Mouse (Mus musculus): ENCODE measurements at regions not wholly inside any gene's neighbourhood (a gene's known extent, or its start where the extent isn't known, plus 50 kb on each side); places are given as distances from the start of the nearest gene placed in this dataset.

DNA sequence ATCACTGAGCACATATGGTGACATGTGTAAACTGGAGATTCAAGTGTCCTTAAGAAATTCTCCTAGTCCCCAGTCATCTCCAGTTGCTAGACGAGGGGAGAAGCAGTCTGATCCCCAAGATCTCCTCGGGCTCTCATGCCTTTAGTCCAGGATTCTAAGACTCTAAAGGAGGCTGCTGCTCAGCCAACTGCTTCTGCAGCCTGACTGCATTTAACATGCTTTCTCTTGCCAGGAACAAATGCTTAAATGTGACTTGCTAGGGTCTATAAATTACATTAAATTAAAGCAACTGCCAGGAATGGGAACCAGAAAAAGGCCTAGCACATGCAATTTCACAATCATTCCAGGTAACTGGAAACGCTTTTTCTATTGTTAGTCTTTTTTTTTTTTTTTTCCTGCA, 599.8 kb upstream of the Gcfc2 start:
- DNase-seq (ENCODE audit: low spot score in 2 of 2): peak; percentile 27 to 39

DNA sequence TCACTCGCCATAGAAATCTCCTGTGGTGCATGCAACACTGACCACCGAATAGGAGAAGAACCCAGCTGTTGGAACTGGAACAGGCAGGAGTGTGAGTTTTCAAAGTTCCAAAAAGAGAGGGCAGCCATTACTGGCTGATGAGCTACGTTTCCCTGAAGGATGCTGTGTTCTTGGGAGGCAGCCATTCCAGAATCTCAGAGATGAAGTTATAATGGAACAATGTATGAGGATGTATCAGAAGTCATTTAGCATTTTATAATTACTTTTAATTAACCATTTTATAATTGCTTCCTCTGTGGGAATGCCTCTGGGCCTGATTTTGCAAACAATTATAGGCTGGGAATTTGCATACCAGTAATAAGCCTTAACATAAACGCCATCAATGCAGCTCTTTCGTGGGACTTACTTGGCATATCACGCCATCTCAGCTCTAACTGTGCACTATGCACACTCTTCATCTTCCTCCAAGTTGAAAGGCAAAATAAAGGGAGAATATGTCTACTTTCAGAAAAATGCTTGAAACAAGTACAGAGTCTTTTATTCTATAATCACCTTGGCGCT, 559.4 kb upstream of the Gcfc2 start:
- no peak for DNase-seq (ENCODE audit: low spot score in 2 of 2)

DNA sequence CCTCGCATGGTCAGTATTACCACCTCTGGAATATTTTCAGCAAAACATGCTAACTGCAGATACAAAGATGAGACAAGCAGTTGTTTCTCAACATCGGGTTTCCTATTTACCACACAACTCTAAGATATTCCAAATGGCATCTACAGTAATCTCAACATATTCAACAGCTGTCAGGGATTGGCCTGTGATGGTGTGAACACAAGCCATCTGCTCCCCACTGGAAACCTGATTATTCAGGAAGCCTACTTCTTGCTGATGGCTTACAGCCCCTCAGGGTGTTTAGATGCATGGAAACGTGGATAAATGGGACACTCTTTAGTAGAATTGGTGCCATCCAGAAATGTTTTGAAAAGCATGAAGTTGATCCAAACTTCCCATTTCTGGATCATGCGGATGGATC, 535.0 kb upstream of the Gcfc2 start:
- DNase-seq (ENCODE audit: low spot score in 2 of 2): no peak

DNA sequence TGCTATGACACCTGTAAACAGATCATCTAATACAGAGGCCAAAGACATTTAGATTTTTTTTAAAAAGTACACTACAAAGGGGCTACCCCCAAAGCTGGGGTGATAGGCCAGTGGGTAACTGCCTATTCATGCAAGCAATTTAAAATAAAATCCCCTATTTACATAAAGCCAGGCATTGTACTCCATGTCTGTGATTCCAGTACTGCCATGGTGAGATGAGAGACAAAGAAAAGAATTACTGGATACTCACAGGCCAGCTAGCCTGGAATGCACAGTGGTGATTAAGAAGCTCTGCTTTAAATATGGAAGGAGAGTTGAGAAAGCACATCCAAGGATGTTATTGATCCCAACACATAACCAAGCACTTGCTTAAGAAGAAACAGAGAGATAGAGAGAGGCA, 520.3 kb upstream of the Gcfc2 start:
- DNase-seq (ENCODE audit: low spot score in 2 of 2): no peak

DNA sequence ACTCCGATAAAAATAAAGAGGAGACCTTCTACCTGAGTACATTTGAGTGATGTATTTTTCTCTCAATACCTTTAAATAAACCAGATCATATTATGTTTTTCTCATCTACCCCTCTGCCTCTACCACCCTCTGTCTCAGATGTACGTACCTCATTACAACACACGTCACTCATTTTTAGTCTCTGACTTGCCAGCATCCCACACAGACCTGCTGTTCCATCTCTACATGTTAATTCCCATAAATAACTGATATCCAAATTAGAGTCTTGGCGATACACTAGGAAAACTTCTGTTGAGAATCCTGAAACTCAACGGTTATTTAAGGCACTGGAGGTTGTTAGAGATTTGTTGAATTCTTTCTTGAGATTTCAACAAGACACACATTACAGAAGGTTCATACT, 509.9 kb upstream of the Gcfc2 start:
- peak; percentile 47 to 83 for DNase-seq (ENCODE audit: low spot score in 2 of 2)

DNA sequence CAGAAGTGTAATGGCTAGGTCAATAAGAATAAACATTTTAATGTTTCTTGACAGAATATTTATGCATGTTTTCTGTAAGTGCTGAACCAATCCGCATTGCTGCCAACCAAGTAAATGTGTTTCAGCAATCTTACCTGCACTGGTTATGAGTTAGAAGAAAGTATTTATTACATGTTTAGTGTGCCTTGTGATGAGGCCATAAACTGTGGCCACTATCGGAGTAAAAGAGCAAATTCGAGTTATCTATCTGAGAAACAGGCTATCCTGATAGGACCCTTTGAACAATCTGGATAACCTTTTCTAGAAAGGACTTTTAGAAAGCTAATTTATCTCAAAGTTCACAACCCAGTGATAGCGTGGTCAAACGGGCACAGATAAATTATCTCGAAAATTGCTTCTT, 488.7 kb upstream of the Gcfc2 start:
- no peak for DNase-seq (ENCODE audit: low spot score in 2 of 2)

DNA sequence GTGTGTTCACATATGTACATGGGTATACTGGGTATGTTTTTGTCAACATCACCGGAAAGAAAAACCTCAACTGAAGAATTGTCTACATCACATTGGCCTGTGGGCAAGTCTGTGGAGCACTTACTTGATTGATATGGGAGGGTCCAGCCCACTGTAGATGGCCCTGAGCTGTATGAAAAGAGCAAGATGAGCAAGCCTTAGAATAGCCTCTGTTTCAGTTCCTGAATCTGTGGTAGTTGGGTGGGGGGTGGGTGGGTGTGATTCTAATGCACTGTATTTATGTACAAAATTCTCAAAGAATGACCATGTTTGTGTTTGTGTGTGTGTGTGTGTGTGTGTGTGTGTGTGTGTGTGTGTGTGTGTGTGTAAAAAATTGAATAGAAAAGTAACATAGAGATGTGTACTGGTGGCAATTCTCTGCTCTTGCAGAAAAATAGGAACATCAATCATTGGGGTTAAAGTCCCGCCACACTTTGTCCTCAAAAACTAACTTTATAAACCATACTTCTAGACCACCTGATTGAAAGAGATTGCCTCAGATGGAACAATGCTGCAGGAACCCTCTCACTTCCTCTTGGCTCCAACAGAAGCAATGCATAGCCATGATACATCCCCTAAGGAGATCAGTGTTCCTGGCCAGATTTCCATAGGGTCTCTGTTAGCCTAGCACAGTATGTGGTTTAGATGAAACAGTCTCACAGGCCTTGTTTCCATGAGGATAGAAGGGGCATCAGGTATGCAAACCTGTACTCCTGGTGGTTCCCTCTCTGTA, 484.3 kb upstream of the Gcfc2 start:
- no peak for DNase-seq (ENCODE audit: low spot score in 2 of 2)

DNA sequence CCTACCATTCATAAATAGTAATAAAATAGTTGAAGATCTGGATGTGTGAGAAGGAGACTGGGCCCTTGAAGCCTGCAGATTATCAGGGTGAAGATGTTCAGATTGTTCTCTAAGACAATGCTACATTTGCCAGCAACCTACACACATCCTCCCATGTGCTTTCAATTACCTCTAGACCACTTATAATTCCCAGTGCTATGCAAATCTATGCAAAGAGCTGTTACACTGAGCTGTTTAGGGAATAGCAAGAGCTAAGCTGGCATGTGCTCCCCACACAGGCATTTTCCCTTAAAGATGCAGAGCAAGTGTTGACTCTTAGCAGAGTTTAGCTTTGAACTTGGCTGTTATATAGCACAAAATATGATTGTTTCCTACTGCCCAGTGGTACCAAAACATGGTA, 482.1 kb upstream of the Gcfc2 start:
- peak in 1 of 2 experiments; percentile 47 for DNase-seq (ENCODE audit: low spot score in 2 of 2)

DNA sequence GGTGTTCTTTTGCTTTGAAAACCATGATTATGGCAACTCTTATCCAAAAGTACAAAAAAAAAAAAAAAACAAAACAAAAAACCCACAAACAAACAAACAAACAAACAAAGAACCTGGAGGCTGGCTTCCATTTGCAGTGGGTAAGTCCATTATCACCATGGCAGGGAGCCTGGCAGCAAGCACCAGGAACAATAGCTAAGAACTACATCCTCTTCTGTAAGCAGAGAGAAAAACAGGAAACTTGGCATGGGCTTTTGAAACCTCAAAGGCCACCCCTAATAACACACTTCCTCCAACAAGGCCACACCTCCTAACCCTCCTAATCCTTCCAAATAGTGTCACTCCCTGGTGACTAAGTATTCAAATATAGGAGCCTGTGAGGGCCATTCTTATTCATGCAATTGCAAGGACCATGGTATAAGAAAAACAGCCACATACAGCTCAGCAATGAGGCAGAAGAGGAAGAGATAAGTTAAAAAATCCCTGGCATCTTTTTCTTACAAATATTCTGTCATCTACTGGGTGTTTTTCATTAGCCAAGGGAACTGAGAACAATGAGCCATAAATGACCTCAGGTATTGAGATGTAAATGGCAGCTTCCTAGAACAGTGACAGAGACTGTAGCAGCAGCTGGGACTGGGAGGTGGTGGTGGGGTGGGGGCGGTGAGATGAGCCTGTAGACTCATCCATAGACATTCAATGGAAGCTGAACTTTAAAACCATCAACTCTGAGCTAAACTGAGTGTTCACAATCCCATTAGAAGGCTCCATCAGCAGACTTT, 477.3 kb upstream of the Gcfc2 start:
- no peak for DNase-seq (ENCODE audit: low spot score in 2 of 2)

DNA sequence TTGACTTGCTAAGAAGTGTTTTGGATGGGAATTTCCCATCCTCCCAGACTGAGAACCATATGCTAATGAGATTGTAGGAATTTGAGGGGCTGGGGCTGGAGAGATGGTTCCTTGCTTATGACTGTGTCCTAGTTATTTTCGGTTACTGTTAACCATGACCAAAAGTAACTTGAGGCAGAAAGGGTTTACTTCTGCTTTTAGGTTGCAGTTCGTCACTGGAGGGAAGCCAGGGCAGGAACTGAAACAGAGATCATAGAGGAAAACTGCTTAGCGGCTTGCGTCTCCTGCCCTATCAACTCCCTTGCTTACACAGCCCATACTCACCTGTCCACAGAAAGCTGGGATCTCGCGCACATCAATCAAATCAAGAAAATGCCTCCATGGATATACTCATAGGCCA, 475.8 kb upstream of the Gcfc2 start:
- no peak for DNase-seq (ENCODE audit: low spot score in 2 of 2)

DNA sequence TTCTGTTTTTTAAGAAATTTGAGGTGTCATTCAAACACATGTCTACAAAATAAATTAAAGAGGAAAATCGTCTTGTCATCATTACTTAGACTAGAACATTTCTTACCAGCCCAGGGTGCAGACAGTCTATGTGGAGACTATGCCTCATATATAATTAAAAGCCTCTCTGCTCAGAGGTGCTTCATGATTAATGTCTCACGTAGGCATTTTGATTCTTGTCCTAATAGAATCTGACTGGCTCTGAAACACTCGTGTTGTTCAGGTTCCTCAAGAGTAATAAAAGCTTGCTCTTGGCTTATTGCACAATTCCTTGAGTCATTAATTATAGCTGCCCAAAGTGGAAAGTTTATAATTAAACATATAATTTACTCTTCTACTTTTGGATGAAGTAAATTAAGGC, 475.1 kb upstream of the Gcfc2 start:
- DNase-seq (ENCODE audit: low spot score in 2 of 2): no peak

DNA sequence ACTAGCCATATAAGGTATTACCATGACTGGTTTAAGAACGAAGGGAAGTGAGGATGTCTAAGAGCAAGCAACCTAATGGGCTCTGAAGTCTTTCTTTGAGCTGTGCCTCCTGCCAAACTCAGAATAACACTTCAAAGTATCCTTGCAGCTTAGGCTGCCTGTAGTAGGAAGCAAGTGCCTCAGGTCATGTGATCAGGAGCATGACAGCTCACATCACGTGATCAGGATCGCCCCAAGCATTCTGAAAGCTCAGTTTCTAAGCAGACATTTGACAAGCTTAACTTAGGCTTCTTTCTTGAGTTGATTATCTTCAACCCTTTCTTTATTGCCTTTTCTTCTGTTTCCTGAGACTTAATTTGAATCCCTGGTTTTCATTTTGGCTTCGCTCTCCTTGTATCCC, 462.4 kb upstream of the Gcfc2 start:
- DNase-seq (ENCODE audit: low spot score in 2 of 2): no peak

DNA sequence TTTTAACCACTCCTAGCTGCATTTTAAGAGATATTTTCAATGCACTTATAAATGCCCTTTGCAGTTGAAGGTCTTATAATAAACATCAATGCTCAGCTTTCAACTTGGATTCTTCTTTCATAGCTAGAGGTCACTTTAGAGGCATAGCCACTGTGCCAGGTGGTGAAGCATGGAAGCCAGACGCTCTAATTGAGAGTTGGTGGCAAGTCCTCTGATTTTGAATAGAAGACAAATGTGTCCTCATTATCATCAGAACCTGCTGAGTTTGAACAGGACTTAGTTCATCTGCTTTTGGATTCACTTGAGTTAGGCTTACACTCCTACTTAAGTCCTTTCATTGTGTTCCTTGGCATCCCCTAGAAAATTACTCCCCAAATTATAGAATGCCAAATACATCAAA, 459.0 kb upstream of the Gcfc2 start:
- no peak for DNase-seq (ENCODE audit: low spot score in 2 of 2)

DNA sequence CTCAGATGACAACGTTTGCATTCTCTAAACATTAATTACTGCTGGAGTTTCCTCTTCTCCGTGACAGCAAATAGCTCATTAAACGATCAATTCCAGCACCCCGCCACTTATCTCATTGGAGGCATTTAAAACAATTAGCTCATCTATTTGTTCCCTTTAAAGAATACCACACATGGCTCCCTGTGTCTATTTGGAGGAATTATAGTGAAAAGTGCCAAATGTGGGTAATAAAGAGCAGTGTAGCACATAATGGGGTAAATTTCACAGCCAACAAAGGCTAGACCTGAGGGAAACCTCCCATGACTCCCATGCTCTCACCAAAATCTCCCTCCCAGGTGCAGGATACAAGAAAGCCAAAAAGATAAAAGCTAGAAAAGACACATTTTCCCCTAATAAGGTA, 456.9 kb upstream of the Gcfc2 start:
- DNase-seq (ENCODE audit: low spot score in 2 of 2): no peak

DNA sequence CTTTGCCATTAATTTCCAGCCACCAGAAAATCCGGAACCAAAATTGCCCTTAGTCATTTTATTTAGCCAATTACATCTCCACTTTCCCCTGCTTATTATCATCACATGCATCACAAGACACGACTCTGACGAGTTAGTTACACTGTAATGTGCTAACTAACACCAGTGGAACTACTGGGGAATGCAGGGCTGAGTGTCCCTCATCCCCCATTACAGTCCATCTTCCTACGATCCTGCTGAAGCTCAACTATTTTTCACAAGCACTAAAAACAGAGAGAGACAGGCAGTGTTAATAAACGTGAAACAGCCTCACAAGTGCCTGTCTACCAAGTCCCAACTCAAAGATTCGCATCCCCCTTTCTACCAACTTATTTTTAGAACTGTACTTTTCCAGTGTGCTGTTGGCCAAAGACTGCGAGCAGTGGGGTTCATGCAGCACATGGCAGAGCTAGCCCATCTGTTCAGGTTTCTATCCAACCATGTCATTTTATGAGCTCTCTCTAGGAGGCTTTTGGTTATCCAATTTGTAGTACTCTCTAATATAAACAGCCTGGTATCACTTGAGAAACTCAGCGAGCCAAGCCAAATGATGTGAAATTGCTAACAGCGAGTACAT, 452.0 kb upstream of the Gcfc2 start:
- peak in 1 of 2 experiments; percentile 30 for DNase-seq (ENCODE audit: low spot score in 2 of 2)

DNA sequence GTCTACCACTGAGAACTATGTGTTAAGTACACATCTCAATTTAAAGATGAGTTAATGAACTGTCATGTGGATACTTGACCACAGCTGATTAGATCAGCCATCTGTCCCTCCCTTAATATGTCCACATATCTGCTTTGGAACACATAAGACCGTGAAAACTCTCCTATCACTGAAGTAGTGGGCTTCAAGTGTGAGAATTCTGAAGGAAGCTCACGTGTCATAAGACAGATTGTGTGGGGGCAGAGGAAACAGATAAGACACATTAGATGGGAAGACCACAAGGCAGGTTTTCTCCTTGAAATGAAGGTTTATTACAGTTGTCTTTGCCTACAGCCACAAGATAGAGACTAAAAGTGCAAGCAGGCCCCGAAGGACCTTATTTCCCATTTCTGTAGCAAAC, 451.0 kb upstream of the Gcfc2 start:
- no peak for DNase-seq (ENCODE audit: low spot score in 2 of 2)

DNA sequence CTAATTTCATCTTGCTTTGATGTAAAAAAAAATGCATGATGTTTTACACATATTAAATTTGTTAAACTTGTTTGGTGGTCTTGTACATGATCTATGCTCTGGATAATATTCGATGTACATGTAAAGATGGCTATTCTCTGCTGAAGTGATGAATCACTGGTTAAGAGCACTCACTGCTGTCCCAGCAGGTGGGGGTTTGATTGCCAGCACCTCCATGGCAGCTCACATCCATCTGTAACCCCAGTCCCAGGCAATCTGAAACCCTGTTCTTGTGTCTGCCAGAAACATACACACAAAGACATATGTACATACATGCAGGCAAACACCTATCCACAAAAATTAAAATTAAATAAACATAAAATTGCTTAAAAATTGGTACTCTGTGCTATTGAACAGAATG, 448.7 kb upstream of the Gcfc2 start:
- DNase-seq (ENCODE audit: low spot score in 2 of 2): no peak

DNA sequence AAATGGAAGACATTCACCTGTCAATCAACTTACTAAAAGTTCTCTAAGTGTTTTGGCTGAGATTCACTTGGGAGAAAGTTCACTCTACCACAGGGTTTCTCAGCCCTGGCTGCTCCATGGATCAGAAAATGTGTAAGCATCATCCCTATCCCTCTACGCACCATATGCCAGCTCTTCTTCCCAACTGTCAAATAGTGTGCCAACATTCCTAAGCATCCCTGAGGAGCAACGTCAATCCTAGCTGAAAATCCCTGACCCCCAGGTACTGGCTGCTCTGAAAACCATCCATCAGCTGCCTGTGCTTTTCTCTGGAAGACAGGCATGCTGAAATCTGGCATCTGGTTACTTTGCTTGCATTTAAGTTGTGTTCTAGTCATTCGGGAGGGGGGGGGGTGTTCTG, 436.5 kb upstream of the Gcfc2 start:
- no peak for DNase-seq (ENCODE audit: low spot score in 2 of 2)

DNA sequence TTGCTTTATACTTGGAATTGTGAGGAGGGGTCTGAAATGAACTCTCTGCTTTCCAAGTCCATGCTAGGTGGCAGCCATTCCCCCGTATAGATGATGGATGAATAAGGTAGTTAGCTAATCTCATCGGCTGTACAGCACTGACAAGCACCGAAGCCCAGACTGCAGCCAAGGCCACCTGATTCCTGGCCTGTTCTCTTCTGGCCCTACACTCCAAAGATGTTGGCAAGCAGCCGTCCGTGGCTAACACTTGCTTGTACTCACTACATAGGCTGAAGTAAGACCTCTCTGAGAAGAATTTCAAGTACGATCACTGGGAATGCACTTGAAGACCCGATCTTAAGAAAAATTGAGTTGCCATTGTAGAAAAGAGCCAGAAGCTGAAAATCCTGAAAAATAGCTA, 427.2 kb upstream of the Gcfc2 start:
- DNase-seq (ENCODE audit: low spot score in 2 of 2): no peak

DNA sequence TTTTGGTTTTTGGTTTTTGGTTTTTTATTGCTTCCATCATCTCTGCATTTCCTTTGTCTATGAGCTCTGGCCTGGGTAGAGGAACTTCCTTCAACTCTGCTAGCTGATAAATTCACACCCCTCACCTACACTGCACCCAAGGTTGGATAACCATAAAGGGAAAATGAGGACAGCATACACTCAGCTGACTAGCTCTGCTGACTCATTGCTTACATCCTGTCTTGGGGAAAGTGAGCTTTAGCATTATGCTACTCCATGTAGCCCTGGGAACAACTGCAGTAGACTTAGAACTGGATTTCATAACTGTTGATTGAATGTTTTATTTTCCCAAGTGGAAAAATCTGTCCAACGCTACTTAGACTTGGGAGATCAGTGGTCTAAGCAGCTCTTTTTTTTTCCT, 406.3 kb upstream of the Gcfc2 start:
- no peak for DNase-seq (ENCODE audit: low spot score in 2 of 2)

DNA sequence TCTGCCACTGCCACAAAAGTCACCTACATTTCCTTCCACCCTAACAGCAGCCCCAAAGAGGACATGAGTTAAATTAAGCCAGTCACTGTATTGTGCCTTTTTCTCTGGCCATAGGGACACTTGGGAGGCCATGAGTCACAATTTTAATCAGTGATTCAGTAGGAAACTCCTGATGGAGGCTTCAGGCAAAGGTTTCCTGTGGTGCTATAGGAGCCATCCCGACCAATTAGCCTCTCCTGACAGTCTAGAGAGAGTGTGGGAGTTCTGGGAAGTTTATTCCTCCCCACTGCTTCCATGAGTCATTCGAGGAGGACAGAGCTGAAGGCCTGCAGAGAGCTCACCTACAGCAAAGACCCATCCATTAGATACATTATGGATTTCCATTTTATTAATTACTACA, 361.2 kb upstream of the Gcfc2 start:
- DNase-seq (ENCODE audit: low spot score in 2 of 2): no peak

DNA sequence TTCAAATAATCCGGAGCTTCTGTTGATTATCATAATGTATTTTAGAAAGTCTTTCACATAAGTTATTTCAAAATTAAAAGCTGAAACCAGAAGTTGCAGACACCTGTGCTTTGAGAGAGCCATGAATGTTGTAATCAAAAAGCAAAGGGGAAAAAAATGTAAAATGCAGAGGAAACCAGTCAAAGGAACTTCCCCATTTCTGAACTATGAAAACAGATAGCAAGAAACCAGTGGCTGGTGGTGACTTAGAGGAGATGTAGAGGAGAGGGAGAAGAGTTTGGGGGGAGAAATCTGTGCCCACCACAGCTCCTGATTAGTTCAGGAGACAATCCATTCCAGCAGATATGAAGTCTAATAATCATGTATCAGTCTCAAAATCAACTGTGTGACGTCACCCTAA, 360.3 kb upstream of the Gcfc2 start:
- DNase-seq (ENCODE audit: low spot score in 2 of 2): no peak

DNA sequence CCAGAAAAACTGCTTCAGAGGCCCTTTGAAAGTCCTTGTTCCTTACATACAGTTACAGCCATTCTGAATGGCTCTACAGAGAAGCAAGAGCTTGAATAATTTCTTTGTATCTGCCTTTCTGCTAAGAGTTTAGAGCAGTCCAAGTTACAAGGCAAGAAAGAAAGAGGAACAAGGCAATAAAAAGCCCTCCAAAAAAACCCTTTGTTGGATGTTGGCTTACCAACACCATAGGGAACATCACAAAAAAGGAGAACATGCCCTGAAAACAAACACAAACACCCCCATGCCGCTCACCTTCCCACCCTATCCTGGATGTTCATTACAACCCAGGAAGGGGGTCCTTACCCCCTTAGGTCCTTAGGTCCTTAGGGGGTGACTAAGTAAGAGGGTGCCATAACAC, 359.2 kb upstream of the Gcfc2 start:
- no peak for DNase-seq (ENCODE audit: low spot score in 2 of 2)
